Mouse (Mus musculus) forebrain, embryonic 12.5 days (tissue): Measurements from ENCODE around the gene Tnn. TPM values are rescaled to one million over a fixed set of nuclear protein-coding genes. Genes with fewer than 3 reads are reported as not detected.

Experiments
- ATAC-seq: fragments of 200-750 bp; cut with Nextera tagmentation; 2 replicates; pipeline ENCODE4 v1.8.0; 2017; ENCODE audit warnings: moderate TSS enrichment; ENCODE audit not compliant: low FRiP score
- H3K27ac ChIP-seq: fragments of 300-500 bp; sonication (generic); 2 replicates; pipeline ENCODE4 v1.5.1; 2016; ENCODE audit warnings: mild to moderate bottlenecking
- H3K27me3 ChIP-seq: fragments of 300-500 bp; sonication (generic); 2 replicates; pipeline ENCODE4 v1.6.1; 2016; ENCODE audit warnings: mild to moderate bottlenecking
- H3K36me3 ChIP-seq: fragments of 300-500 bp; sonication (generic); replicated peaks from 2 replicates; pipeline ENCODE4 v1.6.1; 2016; ENCODE audit warnings: mild to moderate bottlenecking
- H3K4me1 ChIP-seq: fragments of 300-500 bp; sonication (generic); 2 replicates; pipeline ENCODE4 v1.6.1; 2016
- H3K4me2 ChIP-seq: fragments of 300-500 bp; sonication (generic); 2 replicates; pipeline ENCODE4 v1.6.1; 2016; ENCODE audit warnings: mild to moderate bottlenecking, moderate library complexity
- H3K4me3 ChIP-seq: fragments of 300-500 bp; sonication (generic); replicated peaks from 2 replicates; pipeline ENCODE4 v1.5.1; 2016; ENCODE audit warnings: mild to moderate bottlenecking
- H3K9ac ChIP-seq: fragments of 300-500 bp; sonication (generic); 2 replicates; pipeline ENCODE4 v1.6.1; 2016; ENCODE audit warnings: mild to moderate bottlenecking
- H3K9me3 ChIP-seq: fragments of 300-500 bp; sonication (generic); 2 replicates; pipeline ENCODE4 v1.6.1; 2016
- WGBS: fragments of 180-500 bp; shearing (Covaris S2); methylation state at CpG from one replicate; pipeline ENCODE4 v1.1.7; 2016; 5-methylcytosine and 5-hydroxymethylcytosine counted together
- polyA plus RNA-seq: library from polyadenylated mRNA; unstranded; fragments of >200 nt; fragmentation: Nextera tagmentation; extraction: Ambion mirVana; gene quantifications from 2 replicates; pipeline ENCODE4 v1.2.1, GENCODE M21; 2016

The Tnn gene
- polyA plus RNA-seq, 1 experiment from 2014 or later = 0.11 TPM

DNA sequence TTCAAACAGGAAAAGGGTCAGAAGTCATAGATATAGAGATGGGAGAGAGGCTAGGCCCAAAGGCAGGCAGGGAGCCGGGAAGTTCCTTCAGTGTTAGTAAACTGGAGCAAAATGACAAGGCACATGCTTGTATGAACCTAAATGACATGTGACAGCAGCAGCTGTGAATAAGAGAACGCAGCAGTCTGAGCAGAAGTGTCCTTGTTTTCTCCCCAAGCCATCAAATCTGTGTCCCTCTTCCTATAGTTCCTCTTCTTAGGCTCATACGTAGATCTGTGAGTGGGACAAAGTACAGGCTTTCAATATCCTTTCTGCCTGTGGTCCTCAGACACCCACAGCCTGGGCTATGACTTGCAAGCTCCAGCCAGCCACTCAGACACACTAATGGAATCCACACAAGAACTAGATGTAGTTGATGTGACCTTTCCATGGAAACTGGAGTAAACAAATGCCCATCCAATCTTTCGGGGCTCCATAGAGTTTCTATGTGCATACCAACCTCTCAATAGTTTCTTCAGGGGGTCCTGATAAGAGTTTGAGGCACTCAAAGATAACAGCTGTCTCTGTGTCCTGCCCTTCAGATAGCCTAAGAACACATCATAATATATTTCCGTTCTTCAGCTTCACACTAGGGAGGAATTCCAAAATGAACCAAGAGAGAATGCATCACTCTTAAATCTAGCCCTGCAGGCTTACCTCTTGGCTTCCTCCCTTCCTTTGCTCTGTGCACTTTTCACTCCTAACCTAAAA lies 104.1 kb downstream of the Tnn start:
- Histone ChIP-seq H3K4me3 (no peak overlapping the region), H3K36me3 (no peaks in the 10 kb centered on the region), H3K9ac (no peak overlapping the region), H3K4me1 (peaks cover 3% of the 10 kb centered on the region), H3K4me2 (no peak overlapping the region), H3K9me3 (no peaks in the 10 kb centered on the region), H3K27me3 (no peaks in the 10 kb centered on the region; the same call in 1 of the 2 replicates), H3K27ac (no peak overlapping the region)
- ATAC-seq = no peak
- WGBS = 86% methylated on average over 5 of the region's 5 CpGs

DNA sequence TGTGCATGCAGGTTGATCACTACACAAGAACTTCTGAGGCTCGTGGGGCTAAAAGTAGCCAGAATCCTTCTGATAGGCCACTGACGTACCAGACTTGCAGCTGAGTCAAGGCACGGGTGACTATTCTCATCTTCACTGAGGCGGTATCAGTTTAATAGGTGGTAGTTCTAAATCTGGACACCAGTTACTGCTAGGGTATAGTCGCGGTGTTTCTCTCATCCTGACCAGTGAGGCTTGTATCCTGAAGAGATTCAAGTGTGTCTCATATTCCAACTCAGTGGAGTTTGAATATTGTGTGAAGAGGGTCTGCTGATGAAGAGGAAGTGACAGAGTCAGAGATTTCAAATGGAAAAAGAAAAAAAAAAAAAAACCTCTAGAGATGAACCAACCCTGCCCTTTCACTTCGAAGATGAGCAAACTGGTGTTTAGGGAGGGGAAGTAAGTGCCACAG lies 105.9 kb downstream of the Tnn start:
- ATAC-seq = no peak
- Histone ChIP-seq H3K36me3 (no peaks in the 10 kb centered on the region), H3K27ac (no peak overlapping the region), H3K27me3 (peaks cover 3% of the 10 kb centered on the region), H3K4me3 (no peak overlapping the region), H3K9me3 (no peaks in the 10 kb centered on the region), H3K9ac (no peak overlapping the region), H3K4me2 (no peak overlapping the region), H3K4me1 (peaks cover 8% of the 10 kb centered on the region)
- 91% methylated on average over 7 of the region's 7 CpGs for WGBS

DNA sequence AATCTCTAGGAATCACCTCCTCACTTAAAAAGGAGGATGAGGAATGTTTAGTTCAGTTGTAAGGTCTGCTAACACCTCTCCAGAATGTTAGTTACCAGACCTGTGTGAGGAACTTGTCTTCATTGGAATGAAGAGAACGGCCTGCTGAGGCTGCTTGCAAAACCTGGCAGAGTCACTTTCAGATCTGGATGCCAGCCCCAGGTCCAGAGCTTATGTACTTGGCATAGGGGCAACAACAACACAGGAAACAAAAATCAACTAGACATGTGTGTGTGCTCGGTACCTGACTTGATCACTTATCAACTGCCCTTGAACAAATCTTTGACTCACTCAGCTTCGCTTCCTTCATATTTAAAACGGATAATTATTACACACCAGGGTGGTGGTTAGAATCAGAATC lies 106.6 kb downstream of the Tnn start:
- Histone ChIP-seq H3K4me1 (peaks cover 8% of the 10 kb centered on the region), H3K9me3 (no peaks in the 10 kb centered on the region), H3K27me3 (peaks cover 3% of the 10 kb centered on the region), H3K36me3 (no peaks in the 10 kb centered on the region), H3K4me2 (no peak overlapping the region), H3K9ac (no peak overlapping the region), H3K4me3 (no peak overlapping the region), H3K27ac (no peak overlapping the region)
- 94% methylated on average over 4 of the region's 4 CpGs for WGBS
- no peak for ATAC-seq

DNA sequence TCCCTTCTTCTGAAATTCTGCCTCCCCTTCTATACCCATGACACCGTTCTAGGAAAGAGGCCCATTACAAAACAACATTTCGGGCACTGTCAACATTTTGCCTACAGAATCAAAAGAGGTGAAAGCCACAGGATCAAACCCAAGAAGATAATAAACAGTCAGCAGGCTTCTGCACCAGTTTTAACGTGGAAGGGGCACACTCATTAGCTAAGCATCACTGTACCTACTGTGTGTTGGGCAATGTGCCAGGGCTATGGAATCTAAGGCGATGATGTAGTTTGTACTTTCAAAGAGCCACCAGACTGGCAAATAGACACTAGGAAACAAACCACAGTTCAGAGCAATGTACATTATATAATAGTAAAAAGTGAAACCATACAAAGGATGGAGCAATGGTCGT lies 107.4 kb downstream of the Tnn start:
- ATAC-seq = no peak
- Histone ChIP-seq H3K9ac (no peak overlapping the region), H3K4me1 (peaks cover 8% of the 10 kb centered on the region), H3K27ac (no peak overlapping the region), H3K4me2 (no peak overlapping the region), H3K36me3 (no peaks in the 10 kb centered on the region), H3K27me3 (peaks cover 3% of the 10 kb centered on the region), H3K9me3 (no peaks in the 10 kb centered on the region), H3K4me3 (no peak overlapping the region)
- 79% methylated on average over 5 of the region's 5 CpGs for WGBS

DNA sequence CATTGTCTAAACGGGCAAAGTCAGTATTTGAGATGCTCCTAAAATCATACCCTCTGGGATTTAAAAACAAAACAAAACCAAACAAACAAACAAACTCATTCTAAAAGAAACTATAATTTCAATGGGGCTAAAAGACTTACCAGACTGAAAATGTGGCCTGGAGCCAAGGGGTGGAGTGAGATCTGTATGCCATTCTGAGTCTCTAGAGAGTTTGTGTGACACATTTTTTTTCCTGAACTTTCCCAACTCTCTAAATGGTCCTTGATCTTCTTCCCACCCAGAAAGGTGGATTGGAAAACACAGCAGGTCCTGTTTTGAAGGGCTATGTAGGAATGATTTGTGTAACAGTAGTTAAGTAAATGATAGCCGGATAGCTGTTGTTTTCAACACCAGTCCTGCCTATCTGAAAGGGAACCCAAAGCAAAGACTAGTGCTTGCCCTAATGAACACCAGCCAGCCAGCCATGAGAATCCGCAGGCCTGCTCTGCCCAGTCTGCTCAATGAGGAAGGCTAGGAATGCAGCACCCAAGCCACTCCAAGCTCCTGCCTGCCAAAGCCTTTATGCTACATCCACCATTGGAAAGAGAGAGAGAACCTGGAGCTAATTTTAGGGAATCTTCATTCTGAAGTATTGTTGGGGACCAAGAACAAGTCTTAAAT lies 108.2 kb downstream of the Tnn start:
- no peak for ATAC-seq
- Histone ChIP-seq H3K4me2 (0 out of 2 replicates have a peak overlapping the region, but pooled peaks have one; percentile 73), H3K4me1 (peaks cover 8% of the 10 kb centered on the region), H3K27ac (no peak overlapping the region), H3K9me3 (no peaks in the 10 kb centered on the region), H3K9ac (no peak overlapping the region), H3K27me3 (peaks cover 3% of the 10 kb centered on the region), H3K4me3 (no peak overlapping the region), H3K36me3 (no peaks in the 10 kb centered on the region)
- WGBS = 81% methylated on average over 3 of the region's 3 CpGs

DNA sequence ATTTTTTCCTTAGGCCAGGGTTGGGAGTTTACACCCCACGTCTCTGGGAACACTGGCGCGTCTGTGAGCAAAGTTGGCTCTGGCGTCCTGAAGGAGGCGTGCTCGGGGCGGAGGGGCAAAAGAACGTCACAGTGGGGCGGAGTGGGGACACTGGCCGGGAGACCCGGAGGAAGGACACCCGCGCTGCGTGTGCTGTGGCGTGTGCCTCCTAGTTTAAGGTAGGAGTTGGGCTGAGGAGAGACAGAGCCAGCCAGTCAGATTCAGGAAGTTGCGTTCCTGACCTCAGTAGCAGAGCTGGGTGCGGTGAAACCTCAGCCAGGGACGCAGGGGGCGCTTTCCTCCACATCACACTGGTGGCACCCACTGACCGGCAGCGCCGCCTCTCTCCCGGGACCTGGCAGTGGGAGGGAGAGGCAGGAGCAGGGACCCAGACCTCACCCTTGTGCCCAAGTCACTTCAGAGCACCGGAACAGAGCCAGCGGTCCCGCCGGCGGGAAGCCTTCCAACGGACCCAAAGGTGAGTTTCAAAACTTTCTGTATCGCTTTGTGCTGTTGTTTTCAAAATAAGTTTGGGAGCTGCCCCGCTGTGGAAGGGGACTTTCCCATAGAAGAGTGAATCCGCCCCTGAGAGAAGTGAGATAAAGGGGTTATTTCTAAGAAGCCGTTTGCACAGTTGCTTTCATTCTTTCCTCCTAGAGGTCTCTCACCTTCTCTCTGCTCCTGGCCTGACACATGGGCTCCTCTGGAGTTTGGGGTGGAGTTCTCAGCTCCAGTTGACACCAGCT lies 109.0 kb downstream of the Tnn start, which contains the start of gene 4930523C07Rik:
TSS of gene 4930523C07Rik (plus strand) at position 146 of the 785 bp plus-strand sequence.
- Histone ChIP-seq H3K4me3 (peak within 1 kb of the TSS; percentile 42), H3K4me1 (peaks cover 8% of the 10 kb centered on the region), H3K9ac (peak within 1 kb of the TSS; percentile 13; the same call in 1 of the 2 replicates), H3K27me3 (peaks cover 3% of the 10 kb centered on the region), H3K4me2 (peak within 1 kb of the TSS; percentile 73), H3K27ac (no peak within 1 kb of the TSS), H3K36me3 (no peaks in the 10 kb centered on the region), H3K9me3 (no peaks in the 10 kb centered on the region)
- whole genome bisulfite sequencing = 3% methylated on average over 33 of the region's 33 CpGs
- no peak for ATAC-seq

DNA sequence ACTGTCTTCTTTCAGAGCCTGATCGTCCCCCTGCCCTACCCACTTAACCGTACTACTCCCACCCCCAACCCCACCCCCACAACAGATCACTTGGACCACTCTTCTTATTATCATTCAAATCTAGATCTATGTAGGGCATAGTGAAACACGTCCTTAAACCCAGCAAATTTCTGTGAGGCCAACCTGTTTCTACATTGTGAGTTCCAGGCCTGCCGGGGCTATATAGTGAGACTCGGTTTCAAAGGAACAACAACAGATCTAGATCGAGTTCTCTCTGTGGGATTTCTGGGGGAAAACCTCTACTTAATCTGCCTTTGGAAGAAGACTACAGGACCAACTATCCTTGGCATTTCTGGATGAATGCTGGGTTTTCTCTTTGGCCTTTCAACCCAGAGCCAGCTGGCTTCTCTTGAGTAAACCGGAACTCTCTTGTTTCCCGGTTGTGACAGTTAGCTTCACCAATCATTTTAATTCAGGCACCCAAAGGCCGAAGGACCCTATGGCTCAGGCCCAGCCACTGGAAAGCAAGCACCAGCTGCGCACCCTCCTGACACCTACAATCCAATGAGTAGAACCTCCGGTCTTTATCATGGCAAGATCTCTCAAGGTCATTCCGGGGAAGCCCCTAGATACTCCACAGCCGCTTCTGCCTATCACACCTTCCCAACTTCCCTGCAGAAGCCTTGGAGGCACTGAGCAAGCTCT lies 110.0 kb downstream of the Tnn start:
- H3K4me2 ChIP-seq = peak overlapping the region; percentile 73
- no peak overlapping the region for H3K4me3 ChIP-seq
- H3K27me3 ChIP-seq = peaks cover 3% of the 10 kb centered on the region
- no peaks in the 10 kb centered on the region for H3K36me3 ChIP-seq
- H3K9ac ChIP-seq = no peak overlapping the region
- ATAC-seq = no peak
- no peak overlapping the region for H3K27ac ChIP-seq
- peaks cover 8% of the 10 kb centered on the region for H3K4me1 ChIP-seq
- WGBS = 91% methylated on average over 13 of the region's 13 CpGs
- no peaks in the 10 kb centered on the region for H3K9me3 ChIP-seq

DNA sequence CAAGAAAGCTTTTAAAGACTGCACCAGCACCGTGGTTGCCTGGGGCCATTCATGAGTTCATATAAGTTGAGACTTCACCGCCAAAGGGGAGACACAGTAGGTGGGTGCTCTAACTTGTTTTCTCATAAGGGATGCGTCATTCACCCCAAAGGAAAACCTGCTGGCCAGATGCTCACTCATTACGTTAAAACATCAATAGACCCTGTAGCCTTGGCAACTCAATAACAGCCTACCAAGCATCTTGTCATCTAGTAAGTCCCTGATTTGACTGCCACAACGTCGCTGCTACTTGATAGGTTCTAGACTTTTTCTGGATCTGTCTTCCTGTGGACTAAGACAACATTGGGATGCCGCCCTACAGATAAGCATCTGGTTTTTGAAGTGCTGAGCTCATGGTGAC lies 111.0 kb downstream of the Tnn start:
- Histone ChIP-seq H3K9me3 (no peaks in the 10 kb centered on the region), H3K27me3 (peaks cover 3% of the 10 kb centered on the region), H3K4me1 (peaks cover 8% of the 10 kb centered on the region), H3K4me3 (no peak overlapping the region), H3K4me2 (no peak overlapping the region), H3K36me3 (no peaks in the 10 kb centered on the region), H3K27ac (no peak overlapping the region), H3K9ac (no peak overlapping the region)
- WGBS = 84% methylated on average over 7 of the region's 7 CpGs
- ATAC-seq = no peak

DNA sequence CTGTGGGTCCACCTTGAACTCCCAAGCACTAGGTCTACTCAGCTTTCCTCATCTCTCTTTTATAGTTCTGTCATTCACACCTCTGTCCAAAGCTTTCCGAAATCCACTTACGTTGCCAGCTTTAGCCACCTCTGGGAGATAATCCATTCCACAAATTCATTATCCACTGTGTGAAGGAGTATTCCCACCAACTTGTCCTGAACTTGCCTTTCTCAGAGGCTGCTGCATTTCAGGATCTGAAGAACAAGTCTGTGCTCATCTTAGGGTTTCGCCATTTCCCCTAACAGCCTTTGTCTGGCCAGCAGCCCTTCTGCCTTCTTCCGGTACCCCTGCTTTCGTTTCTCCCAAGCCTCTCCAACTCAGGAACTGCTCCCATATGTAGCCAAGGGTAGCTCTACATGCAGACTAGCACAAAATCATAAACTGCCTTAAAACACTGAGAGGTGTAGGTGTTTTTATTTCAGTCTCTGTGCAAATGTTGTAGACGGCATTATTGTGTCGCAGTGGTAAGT lies 112.1 kb downstream of the Tnn start:
- Histone ChIP-seq H3K9ac (no peak overlapping the region), H3K4me3 (no peak overlapping the region), H3K36me3 (no peaks in the 10 kb centered on the region), H3K4me1 (peaks cover 8% of the 10 kb centered on the region), H3K9me3 (no peaks in the 10 kb centered on the region), H3K4me2 (no peak overlapping the region), H3K27ac (no peak overlapping the region), H3K27me3 (peaks cover 3% of the 10 kb centered on the region)
- WGBS = 94% methylated on average over 7 of the region's 7 CpGs
- no peak for ATAC-seq

DNA sequence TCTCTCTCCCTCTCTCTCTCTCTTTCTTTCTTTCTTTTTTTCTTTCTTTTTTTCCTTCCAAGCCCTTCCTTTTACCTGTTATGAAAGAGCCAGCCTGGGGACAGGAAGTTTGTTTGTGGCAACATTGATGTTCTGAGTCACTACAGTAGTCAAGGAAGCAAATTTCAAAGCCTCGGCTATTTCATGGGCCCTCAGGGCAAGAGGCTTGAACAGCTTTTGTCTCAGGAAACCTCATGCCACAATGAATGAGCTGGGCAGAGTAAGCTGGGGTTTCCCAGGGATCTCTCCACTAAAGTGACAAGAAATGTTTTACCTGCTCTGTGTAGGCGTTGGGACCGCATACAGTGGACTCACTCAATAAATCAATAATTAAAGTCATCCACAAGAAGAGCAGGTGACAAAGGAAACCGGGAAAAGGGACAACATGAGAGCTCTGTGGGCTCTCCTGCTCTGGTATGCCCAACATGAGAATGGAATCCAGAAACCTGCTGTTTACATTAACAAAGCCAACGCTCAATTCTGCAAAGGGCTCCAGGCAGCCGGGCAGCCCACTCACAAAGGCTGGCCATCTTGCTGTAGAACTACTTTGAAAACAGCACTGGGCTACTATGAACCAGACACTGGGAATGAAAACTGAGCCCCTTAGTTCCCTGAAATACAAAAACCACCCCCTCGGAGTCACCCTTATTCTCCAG lies 113.3 kb downstream of the Tnn start:
- no peak overlapping the region for H3K4me2 ChIP-seq
- ATAC-seq = no peak
- H3K9me3 ChIP-seq = no peaks in the 10 kb centered on the region
- no peak overlapping the region for H3K27ac ChIP-seq
- no peaks in the 10 kb centered on the region for H3K36me3 ChIP-seq
- WGBS = 64% methylated on average over 7 of the region's 7 CpGs
- no peak overlapping the region for H3K4me3 ChIP-seq
- peaks cover 8% of the 10 kb centered on the region for H3K4me1 ChIP-seq
- no peak overlapping the region for H3K9ac ChIP-seq
- peaks cover 3% of the 10 kb centered on the region for H3K27me3 ChIP-seq

DNA sequence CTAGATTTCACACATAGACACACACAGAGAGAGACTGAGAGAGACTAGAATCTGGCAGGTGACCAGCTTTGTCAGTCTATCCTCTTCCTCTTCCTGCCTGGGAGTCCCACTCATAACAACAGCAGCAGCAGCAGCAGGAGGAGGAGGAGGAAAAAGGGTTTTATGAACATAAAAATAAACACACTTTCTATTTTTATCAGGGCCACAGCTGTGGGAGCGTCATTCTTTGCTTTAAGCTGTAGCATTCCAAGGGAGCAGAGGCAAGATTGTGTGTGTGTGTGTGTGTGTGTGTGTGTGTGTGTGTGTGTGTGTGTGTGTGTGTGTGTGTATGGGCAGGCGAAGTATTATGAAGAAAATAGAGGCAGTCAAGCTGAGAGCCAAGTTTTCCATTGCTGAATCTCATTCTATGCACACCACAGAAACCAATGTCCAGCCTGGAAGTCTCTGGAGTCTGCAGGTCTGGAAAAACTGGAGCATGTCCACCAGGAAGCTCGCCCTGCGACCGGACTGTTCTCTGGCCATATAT lies 116.3 kb downstream of the Tnn start:
- Histone ChIP-seq H3K9me3 (no peaks in the 10 kb centered on the region), H3K36me3 (no peaks in the 10 kb centered on the region), H3K27ac (no peak overlapping the region), H3K4me2 (no peak overlapping the region), H3K4me3 (no peak overlapping the region), H3K27me3 (no peaks in the 10 kb centered on the region), H3K9ac (no peak overlapping the region), H3K4me1 (no peaks in the 10 kb centered on the region)
- WGBS = 80% methylated on average over 5 of the region's 5 CpGs
- no peak for ATAC-seq
